Mouse (Mus musculus): ENCODE data around the gene Slc5a10. TPM values are rescaled to one million over a fixed set of nuclear protein-coding genes. Genes with fewer than 3 reads are reported as not detected.

Slc5a10 gene
- total RNA-seq, 2 experiments from 2014 or later = 0.19 TPM; not detected in 1

DNA sequence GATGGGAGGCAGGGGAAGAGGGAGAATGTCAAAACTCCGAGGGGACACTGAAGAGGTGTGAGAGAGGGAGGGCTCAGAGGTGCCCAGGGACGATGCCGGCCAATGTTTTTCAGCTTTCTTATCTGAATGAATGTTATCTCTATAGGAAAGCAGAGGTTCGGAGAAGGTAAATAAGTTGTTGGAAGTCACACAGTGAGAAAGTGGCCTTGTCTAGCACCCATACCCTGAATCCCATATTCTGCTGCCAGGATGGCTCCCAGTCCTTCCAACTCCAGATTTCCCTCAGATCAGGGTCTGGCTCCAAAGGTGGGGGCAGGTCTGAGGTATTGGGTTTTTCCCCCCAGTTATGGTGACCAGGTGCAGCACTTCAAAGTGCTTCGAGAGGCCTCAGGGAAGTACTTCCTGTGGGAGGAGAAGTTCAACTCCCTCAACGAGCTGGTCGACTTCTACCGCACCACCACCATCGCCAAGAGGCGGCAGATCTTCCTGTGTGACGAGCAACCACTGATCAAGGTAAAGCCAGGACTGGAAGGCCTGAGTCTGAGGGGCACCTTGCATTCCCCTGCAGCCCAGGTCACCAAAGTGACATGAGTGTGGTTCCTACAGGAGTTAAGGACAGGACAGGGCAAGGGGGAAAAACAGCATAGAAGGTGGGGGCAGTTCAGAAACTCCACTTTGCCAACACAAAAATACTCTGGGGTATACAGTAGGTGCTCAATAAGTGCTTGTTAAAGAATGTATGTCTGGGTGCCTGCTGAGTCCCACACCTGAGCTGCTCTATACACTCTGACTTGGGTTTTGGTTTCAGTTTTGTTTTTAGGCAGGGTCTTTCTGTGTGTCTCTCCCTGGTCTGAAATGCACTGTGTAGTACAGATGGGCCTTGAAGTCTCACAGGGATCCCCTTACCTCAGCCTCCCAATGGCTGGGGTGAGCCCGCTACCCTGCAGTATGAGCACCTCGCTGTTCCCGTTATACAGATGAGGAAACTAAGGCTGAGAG lies 50.8 kb downstream of the Slc5a10 start:
- no peak for DNase-seq (ENCODE audit: low spot score in 2 of 2)

GRCm38 (mm10) chr11:61667782-61668181 lies 52.8 kb downstream of the Slc5a10 start:
- DNase-seq (ENCODE audit: low spot score in 2 of 2) = no peak

DNA sequence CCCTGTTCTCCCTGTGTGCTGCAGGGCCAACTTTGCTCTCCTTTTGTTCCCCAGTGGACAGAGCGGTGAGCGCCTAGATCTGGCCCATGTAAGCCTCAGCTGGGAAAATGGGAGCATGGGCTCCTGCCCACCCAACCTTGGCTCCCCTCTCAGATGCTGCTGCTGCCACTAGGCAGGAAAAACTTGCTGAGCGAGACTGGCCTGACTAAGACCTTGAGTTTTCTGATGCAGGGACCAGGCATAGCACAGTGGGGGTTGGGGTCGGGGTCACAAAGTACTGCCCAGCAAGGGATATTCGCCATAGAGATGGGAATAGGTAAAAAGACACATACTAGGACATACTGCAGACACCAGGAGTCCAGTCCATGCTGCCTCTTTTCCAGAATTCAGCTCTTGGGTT lies 53.4 kb downstream of the Slc5a10 start:
- DNase-seq (ENCODE audit: low spot score in 2 of 2) = no peak

- DNase-seq (ENCODE audit: low spot score in 2 of 2) = peak; percentile 57 to 60
Measured at GRCm38 (mm10) chr11:61665991-61666799, 54.4 kb downstream of the Slc5a10 start.

- no peak for DNase-seq (ENCODE audit: low spot score in 2 of 2)
Measured at GRCm38 (mm10) chr11:61665401-61665800, 55.2 kb downstream of the Slc5a10 start.

DNA sequence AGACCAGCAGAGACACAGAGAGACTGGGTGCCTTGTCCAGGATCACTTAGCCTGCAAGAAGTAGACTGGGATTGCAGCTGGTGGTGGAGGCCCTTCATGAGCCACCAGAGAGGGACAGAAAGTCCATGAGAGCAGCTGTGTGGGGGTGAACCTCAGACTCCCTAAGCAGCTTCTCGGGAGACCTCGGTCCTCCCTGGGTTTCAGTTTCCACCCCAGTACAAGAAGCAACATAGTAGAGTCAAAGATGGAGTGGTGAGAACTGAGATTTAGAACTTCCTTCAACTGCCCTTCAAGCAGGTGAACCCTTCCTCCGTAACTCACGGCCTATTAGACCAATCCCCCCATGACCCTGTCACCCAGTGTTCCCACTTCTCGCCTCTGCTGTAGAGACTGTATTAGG lies 58.4 kb downstream of the Slc5a10 start:
- DNase-seq (ENCODE audit: low spot score in 2 of 2) = no peak

DNA sequence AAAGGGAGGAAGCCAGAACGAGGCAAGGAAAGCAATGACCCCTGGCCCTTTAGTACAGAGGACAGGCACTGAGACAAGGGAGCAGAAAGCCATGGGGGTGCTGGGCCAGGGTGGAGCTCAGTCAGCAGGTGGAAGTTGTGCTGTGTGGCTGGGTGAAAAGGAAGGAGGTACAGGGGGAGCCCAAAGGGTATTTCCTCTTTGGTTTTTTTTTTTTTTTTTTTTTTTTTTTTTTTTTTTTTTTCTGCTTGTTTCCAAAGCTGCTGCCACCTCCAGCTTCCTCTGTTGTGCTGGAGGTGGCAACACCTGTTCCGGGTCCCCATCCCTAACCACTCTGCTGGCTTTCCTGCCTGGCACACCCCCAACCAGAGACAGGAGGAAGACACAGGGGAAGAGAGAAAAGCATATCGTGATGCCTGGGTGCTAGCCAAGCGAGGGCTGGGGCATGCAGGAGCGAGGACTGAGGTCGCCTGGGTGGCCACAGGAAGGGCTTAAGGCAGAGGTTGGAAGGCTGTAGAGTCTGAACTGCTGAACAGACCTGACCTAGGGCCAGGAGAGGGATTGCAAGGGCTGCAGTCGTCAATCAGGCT lies 59.7 kb downstream of the Slc5a10 start:
- DNase-seq (ENCODE audit: low spot score in 2 of 2) = no peak

DNA sequence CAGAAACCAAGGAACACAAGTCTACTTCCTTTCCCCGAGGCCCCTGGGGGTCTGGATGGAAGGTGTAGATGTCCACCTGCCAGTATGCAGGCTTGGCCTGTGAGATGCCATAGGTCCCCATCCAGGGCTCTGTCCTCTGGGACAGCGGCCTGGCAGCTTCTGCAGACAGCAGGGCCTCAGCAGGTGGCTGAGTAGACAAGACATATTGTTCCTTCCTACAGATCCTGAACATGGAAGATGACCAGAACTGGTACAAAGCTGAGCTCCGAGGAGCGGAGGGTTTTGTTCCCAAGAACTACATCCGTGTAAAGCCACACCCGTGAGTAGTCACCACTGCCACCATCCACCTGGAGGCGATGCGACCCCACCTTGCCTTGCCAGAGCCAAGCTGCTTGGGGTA lies 60.6 kb downstream of the Slc5a10 start:
- DNase-seq (ENCODE audit: low spot score in 2 of 2) = no peak

DNA sequence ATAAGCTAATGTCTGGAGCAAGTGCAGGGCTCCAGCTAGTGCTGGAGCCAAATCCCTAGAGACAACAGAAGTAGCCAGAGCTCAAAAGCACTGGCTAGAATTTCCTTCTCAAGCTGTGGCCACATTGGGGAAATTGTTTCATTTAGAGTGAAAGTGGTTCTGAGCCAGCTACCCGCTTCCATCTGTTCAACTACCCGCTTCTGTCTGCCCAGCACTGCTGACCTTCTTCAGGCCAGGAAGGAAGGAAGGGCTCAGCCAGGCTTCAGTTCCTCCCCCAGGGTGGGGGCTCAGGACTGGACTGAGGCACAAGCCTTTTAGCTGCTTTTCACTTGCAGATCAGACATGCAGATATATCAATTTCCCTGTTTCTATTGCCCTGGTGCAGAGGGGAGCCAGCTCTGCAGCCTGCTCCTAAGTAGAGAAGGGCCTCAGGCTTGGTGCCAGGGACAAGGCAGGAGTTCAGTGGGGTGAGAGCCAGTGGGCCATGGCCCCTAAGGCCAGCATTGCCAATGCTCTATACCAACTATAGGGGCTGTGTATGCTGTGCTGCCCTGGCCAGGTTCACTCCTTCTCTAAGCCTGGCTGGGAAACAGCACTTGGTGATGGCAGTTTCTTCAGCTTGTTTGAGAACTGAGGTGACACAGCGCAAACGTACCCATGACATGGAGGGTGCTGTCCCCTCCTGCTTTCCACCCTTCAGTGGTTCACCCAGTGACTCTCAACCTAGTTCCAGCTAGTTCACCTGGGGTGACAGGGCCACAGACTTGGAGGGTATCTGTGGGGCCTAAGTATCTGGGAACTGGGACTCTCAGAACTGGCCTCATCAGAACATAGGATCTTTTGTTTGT lies 61.4 kb downstream of the Slc5a10 start:
- no peak for DNase-seq (ENCODE audit: low spot score in 2 of 2)

DNA sequence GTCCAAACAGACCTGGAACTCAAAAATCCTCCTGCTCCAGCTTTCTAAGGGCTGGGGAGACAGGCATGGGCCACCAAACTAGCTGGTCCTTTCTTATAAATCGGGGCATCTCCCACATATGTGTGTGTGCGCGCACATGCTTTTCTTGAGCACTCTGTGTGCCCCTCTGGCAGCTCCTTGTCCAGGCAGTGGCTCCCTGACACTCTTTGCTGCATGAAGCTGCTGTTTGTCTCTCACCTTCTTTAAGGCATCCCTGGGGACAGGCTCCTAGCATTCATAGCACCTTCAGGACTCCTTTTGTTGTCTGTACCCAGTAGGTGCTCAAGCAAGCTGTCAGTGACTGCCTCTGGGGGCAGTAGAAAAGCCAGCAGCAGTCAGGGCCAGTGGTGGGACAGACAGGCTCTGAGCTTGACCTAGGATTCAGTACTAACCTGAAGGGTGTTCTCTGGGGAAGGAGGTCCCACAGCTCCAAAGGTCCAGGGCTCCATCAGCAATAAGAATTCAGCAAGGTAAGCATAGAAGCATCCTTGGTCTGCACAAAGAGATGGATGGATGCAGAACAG lies 62.2 kb downstream of the Slc5a10 start:
- DNase-seq (ENCODE audit: low spot score in 2 of 2) = no peak

GRCm38 (mm10) chr11:61657432-61657831 lies 63.2 kb downstream of the Slc5a10 start:
- no peak for DNase-seq (ENCODE audit: low spot score in 2 of 2)

- no peak for DNase-seq (ENCODE audit: low spot score in 2 of 2)
Measured at GRCm38 (mm10) chr11:61656148-61656850, 64.3 kb downstream of the Slc5a10 start.

DNA sequence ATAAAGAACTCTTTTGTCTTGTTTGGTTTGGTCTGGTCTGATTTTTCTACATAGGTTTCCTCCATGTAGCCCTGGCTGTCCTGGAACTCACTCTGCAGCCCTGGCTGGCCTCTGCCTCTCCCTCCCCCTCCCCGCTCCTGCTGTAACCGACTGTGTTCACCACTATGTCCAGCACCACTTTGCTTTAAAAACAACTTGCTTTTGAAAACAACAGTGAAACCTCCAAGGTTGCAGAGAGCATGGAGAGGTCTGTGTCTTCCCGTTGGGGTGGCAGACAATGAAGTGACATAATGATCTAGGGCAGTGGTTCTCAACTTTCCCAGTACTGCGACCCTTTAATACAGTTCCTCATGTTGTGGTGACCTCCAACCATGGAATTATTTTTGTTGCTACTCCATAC lies 65.0 kb downstream of the Slc5a10 start:
- no peak for DNase-seq (ENCODE audit: low spot score in 2 of 2)

DNA sequence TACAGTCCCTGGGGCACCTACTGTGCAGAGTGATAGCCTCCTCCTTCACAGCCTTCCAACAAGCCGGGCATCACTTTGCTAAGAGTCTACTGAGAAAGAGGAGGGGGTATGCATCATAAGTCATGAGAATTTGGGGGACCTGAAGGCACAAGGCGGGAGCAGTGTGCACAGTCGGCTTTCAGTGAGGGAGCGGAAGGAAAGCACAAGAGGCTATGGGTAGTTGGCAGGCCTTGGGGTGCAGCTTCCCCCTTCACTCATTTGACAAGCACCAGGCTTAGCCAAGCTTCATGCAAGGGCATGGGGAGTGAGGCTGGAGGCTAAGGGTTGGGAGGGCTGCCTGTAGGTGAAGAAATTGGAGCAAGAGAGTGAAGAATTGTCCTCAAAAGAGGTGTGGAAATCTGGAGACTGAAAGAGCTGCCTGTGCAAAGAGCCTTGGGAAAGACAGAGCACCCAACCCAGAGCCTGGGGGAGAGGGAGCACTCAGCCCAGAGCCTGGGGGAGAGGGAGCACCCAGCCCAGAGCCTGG lies 65.8 kb downstream of the Slc5a10 start:
- DNase-seq (ENCODE audit: low spot score in 2 of 2) = no peak

GRCm38 (mm10) chr11:61653568-61653967 lies 67.1 kb downstream of the Slc5a10 start:
- DNase-seq (ENCODE audit: low spot score in 2 of 2) = no peak

- DNase-seq (ENCODE audit: low spot score in 2 of 2) = no peak
Measured at GRCm38 (mm10) chr11:61652686-61653447, 67.8 kb downstream of the Slc5a10 start, which contains the start of gene Grap. Gene Grap, plus strand, starts transcription at chr11:61653265.

- DNase-seq (ENCODE audit: low spot score in 2 of 2) = no peak
Measured at GRCm38 (mm10) chr11:61652216-61652615, 68.4 kb downstream of the Slc5a10 start.

DNA sequence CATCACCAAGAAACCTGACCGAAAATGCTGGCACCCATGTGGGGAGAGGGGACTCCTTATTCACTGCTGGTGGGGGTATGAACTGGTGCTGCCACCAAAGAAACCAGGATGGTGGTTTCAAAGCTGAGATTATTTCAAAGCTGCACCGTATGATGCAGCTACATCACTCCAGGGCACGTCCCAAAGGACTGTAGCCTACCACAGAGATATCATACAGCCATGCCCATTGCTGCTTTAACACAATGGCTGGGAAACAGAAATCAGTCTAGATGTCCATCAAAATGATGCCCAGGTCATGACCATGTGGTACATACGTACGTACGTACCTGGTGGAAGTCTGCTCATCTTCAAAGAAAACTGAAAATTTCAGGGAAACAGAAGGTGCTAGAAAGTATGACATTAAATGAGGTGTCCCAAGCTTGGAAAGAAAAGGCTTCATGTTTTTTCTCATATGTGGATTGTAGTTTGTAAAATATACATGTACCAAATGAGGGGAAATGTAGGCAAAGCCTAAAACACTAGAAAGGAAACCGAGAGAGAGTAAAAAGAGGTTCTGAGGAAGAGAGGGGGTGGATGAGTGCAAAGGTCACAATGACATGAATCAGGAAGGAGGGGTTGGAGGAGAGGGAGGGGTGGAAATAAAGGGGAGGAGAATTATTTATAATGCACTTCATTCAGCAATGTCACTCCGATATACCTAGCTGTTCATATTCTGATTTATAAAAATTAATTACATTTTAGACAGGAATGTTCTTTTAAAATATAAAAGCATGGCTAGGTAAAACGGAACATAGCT lies 70.0 kb downstream of the Slc5a10 start:
- no peak for DNase-seq (ENCODE audit: low spot score in 2 of 2)
